Mouse (Mus musculus) lung, postnatal 0 days (tissue): ENCODE results near the gene Phf2.

ENCODE experiments used
- CTCF ChIP-seq: IDR thresholded peaks from 2 replicates; pipeline ENCODE4 v1.5.1; 2016; ENCODE audit warnings: antibody characterized with exemption, mild to moderate bottlenecking
- EP300 ChIP-seq: IDR thresholded peaks from 2 replicates; pipeline ENCODE4 v1.6.1; 2016; ENCODE audit warnings: antibody characterized with exemption, mild to moderate bottlenecking, control low read depth

- TF ChIP-seq CTCF, result no peak
- TF ChIP-seq EP300, result no peak
Observed at GRCm38 (mm10) chr13:48890260-48890960, 19.5 kb upstream of the Phf2 start.
